Mouse (Mus musculus) lung, embryonic 15.5 days (tissue): Measurements from ENCODE around the gene Adamtsl4. TPM values are rescaled to one million over a fixed set of nuclear protein-coding genes. Genes with fewer than 3 reads are reported as not detected.

Experiments used
- ATAC-seq: fragments of 200-750 bp; cut with Nextera tagmentation; 2 replicates; pipeline ENCODE4 v1.8.0; 2017; ENCODE audit warnings: moderate number of reproducible peaks, borderline replicate concordance; ENCODE audit not compliant: low FRiP score, low TSS enrichment; ENCODE audit errors: extremely low read depth
- H3K27ac ChIP-seq: fragments of 300-500 bp; sonication (generic); 2 replicates; pipeline ENCODE4 v1.5.1; 2015; ENCODE audit warnings: moderate library complexity, mild to moderate bottlenecking, inconsistent platforms
- H3K27me3 ChIP-seq: fragments of 300-500 bp; sonication (generic); 2 replicates; pipeline ENCODE4 v1.6.1; 2015; ENCODE audit warnings: inconsistent platforms
- H3K36me3 ChIP-seq: fragments of 300-500 bp; sonication (generic); 2 replicates; pipeline ENCODE4 v1.6.1; 2015; ENCODE audit warnings: inconsistent platforms
- H3K4me1 ChIP-seq: fragments of 300-500 bp; sonication (generic); 2 replicates; pipeline ENCODE4 v1.6.1; 2015; ENCODE audit warnings: inconsistent platforms
- H3K4me2 ChIP-seq: fragments of 300-500 bp; sonication (generic); 2 replicates; pipeline ENCODE4 v1.6.1; 2015; ENCODE audit warnings: inconsistent platforms, mild to moderate bottlenecking, moderate library complexity
- H3K4me3 ChIP-seq: fragments of 300-500 bp; sonication (generic); 2 replicates; pipeline ENCODE4 v1.5.1; 2015; ENCODE audit warnings: mild to moderate bottlenecking, inconsistent platforms
- H3K9ac ChIP-seq: fragments of 300-500 bp; sonication (generic); 2 replicates; pipeline ENCODE4 v1.6.1; 2015; ENCODE audit warnings: inconsistent platforms
- H3K9me3 ChIP-seq: fragments of 300-500 bp; sonication (generic); 2 replicates; pipeline ENCODE4 v1.6.1; 2016; ENCODE audit warnings: inconsistent platforms
- WGBS: fragments of 180-500 bp; shearing (Covaris S2); methylation state at CpG from one replicate; pipeline ENCODE4 v1.1.7; 2015; 5-methylcytosine and 5-hydroxymethylcytosine counted together
- polyA plus RNA-seq: library from polyadenylated mRNA; unstranded; fragments of >200 nt; fragmentation: Nextera tagmentation; extraction: Ambion mirVana; gene quantifications from 2 replicates; pipeline ENCODE4 v1.2.1, GENCODE M21; 2015

Gene Adamtsl4
- polyA plus RNA-seq, 1 experiment from 2014 or later = 5.7 TPM

GRCm38 (mm10) chr3:95685301-95685700 lies 2.4 kb downstream of the Adamtsl4 start:
- Histone ChIP-seq H3K9me3 (no peaks in the 10 kb centered on the region), H3K9ac (no peak overlapping the region), H3K27me3 (no peaks in the 10 kb centered on the region), H3K4me1 (peaks cover 69% of the 10 kb centered on the region), H3K4me3 (no peak overlapping the region), H3K27ac (no peak overlapping the region), H3K4me2 (no peak overlapping the region), H3K36me3 (no peaks in the 10 kb centered on the region)
- 76% methylated on average over 4 of the region's 4 CpGs for WGBS
- no peak for ATAC-seq

GRCm38 (mm10) chr3:95684846-95685245 lies 2.9 kb downstream of the Adamtsl4 start:
- Histone ChIP-seq H3K9ac (no peak overlapping the region), H3K4me2 (no peak overlapping the region), H3K27me3 (no peaks in the 10 kb centered on the region), H3K4me3 (no peak overlapping the region), H3K9me3 (no peaks in the 10 kb centered on the region), H3K27ac (no peak overlapping the region), H3K4me1 (peaks cover 65% of the 10 kb centered on the region), H3K36me3 (no peaks in the 10 kb centered on the region)
- WGBS = 39% methylated on average over 6 of the region's 8 CpGs
- no peak for ATAC-seq

- Histone ChIP-seq H3K4me3 (no peak overlapping the region), H3K9me3 (no peaks in the 10 kb centered on the region), H3K36me3 (no peaks in the 10 kb centered on the region), H3K27ac (no peak overlapping the region), H3K9ac (no peak overlapping the region), H3K4me2 (no peak overlapping the region), H3K27me3 (no peaks in the 10 kb centered on the region), H3K4me1 (peaks cover 46% of the 10 kb centered on the region)
- WGBS = 59% methylated on average over 5 of the region's 5 CpGs
- no peak for ATAC-seq
Observed at GRCm38 (mm10) chr3:95682878-95683277, 4.8 kb downstream of the Adamtsl4 start.

- Histone ChIP-seq H3K36me3 (no peaks in the 10 kb centered on the region), H3K4me3 (no peak overlapping the region), H3K4me2 (0 out of 2 replicates have a peak overlapping the region, but pooled peaks have one; percentile 20), H3K27ac (no peak overlapping the region), H3K9me3 (no peaks in the 10 kb centered on the region), H3K9ac (no peak overlapping the region), H3K27me3 (no peaks in the 10 kb centered on the region), H3K4me1 (peaks cover 36% of the 10 kb centered on the region)
- WGBS = 25% methylated on average over 11 of the region's 11 CpGs
- ATAC-seq = no peak
Observed at GRCm38 (mm10) chr3:95681365-95681764, 6.4 kb downstream of the Adamtsl4 start.

- H3K4me2 ChIP-seq = no peak overlapping the region
- peaks cover 39% of the 10 kb centered on the region for H3K4me1 ChIP-seq
- H3K4me3 ChIP-seq = no peak overlapping the region
- H3K27me3 ChIP-seq = no peaks in the 10 kb centered on the region
- H3K27ac ChIP-seq = no peak overlapping the region
- ATAC-seq = no peak
- H3K9me3 ChIP-seq = no peaks in the 10 kb centered on the region
- H3K9ac ChIP-seq = no peak overlapping the region
- 80% methylated on average over 6 of the region's 6 CpGs for WGBS
- no peaks in the 10 kb centered on the region for H3K36me3 ChIP-seq
Observed at GRCm38 (mm10) chr3:95680673-95681072, 7.0 kb downstream of the Adamtsl4 start.

- Histone ChIP-seq H3K4me1 (peaks cover 42% of the 10 kb centered on the region), H3K9me3 (no peaks in the 10 kb centered on the region), H3K36me3 (no peaks in the 10 kb centered on the region), H3K4me2 (no peak overlapping the region), H3K27ac (no peak overlapping the region), H3K4me3 (no peak overlapping the region), H3K9ac (no peak overlapping the region), H3K27me3 (no peaks in the 10 kb centered on the region)
- WGBS = 87% methylated on average over 8 of the region's 8 CpGs
- no peak for ATAC-seq
Observed at GRCm38 (mm10) chr3:95679551-95679950, 8.2 kb downstream of the Adamtsl4 start.

- no peak for ATAC-seq
- H3K9me3 ChIP-seq = no peaks in the 10 kb centered on the region
- H3K36me3 ChIP-seq = no peaks in the 10 kb centered on the region
- H3K4me3 ChIP-seq = no peak overlapping the region
- H3K27me3 ChIP-seq = no peaks in the 10 kb centered on the region
- H3K9ac ChIP-seq = no peak overlapping the region
- H3K4me2 ChIP-seq = no peak overlapping the region
- no peak overlapping the region for H3K27ac ChIP-seq
- WGBS = 78% methylated on average over 19 of the region's 19 CpGs
- peaks cover 58% of the 10 kb centered on the region for H3K4me1 ChIP-seq
Observed at GRCm38 (mm10) chr3:95677420-95678090, 10.2 kb downstream of the Adamtsl4 start.

- Histone ChIP-seq H3K27ac (peak overlapping the region; percentile 95; the same call in 1 of the 2 replicates), H3K9ac (no peak overlapping the region), H3K4me1 (peaks cover 64% of the 10 kb centered on the region), H3K4me2 (no peak overlapping the region), H3K36me3 (no peaks in the 10 kb centered on the region), H3K27me3 (no peaks in the 10 kb centered on the region), H3K9me3 (no peaks in the 10 kb centered on the region), H3K4me3 (no peak overlapping the region)
- WGBS = 61% methylated on average over 14 of the region's 15 CpGs
- ATAC-seq = no peak
Observed at GRCm38 (mm10) chr3:95676745-95677419, 10.8 kb downstream of the Adamtsl4 start.

- Histone ChIP-seq H3K4me1 (peaks cover 61% of the 10 kb centered on the region), H3K9ac (peak overlapping the region; percentile 2), H3K4me3 (no peak overlapping the region), H3K27ac (peak overlapping the region; percentile 95), H3K27me3 (no peaks in the 10 kb centered on the region), H3K4me2 (peak overlapping the region; percentile 30), H3K9me3 (no peaks in the 10 kb centered on the region), H3K36me3 (0 out of 2 replicates have a peak, but pooled peaks cover 8% of the 10 kb centered on the region)
- ATAC-seq = peak; percentile 65
- WGBS = 10% methylated on average over 8 of the region's 8 CpGs
Observed at GRCm38 (mm10) chr3:95675301-95676092, 12.2 kb downstream of the Adamtsl4 start.

- no peak overlapping the region for H3K4me3 ChIP-seq
- peaks cover 59% of the 10 kb centered on the region for H3K4me1 ChIP-seq
- H3K9me3 ChIP-seq = no peaks in the 10 kb centered on the region
- 4% methylated on average over 6 of the region's 6 CpGs for WGBS
- peak overlapping the region; percentile 95 for H3K27ac ChIP-seq
- H3K9ac ChIP-seq = peak overlapping the region; percentile 2; the same call in 1 of the 2 replicates
- no peaks in the 10 kb centered on the region for H3K27me3 ChIP-seq
- H3K4me2 ChIP-seq = peak overlapping the region; percentile 30
- 0 out of 2 replicates have a peak, but pooled peaks cover 9% of the 10 kb centered on the region for H3K36me3 ChIP-seq
- ATAC-seq = peak; percentile 32; the same call in 1 of the 2 replicates
Observed at GRCm38 (mm10) chr3:95674812-95675211, 12.9 kb downstream of the Adamtsl4 start.

GRCm38 (mm10) chr3:95674236-95674635 lies 13.5 kb downstream of the Adamtsl4 start:
- 4% methylated on average over 2 of the region's 2 CpGs for WGBS

More at GRCm38 (mm10) chr3:95674236-95674635, 13.5 kb downstream of the Adamtsl4 start:
- ATAC-seq = peak; percentile 77
- Histone ChIP-seq H3K27me3 (no peaks in the 10 kb centered on the region), H3K27ac (peak overlapping the region; percentile 95), H3K9me3 (no peaks in the 10 kb centered on the region), H3K9ac (no peak overlapping the region), H3K36me3 (peaks cover 12% of the 10 kb centered on the region; the same call in 1 of the 2 replicates), H3K4me2 (peak overlapping the region; percentile 40), H3K4me1 (peaks cover 59% of the 10 kb centered on the region), H3K4me3 (no peak overlapping the region)
